In genomic region chr9:106641346-106641745, GRCm38 (mm10) we compare ENCODE assay signal across 24 mouse cellular contexts. TPM values are rescaled to one million over a fixed set of nuclear protein-coding genes. Genes with fewer than 3 reads are reported as not detected.
"Had no signal": no experiment of that assay in that cellular context is flagged by ENCODE, and none has a peak within 500 bp of the region (broad histone marks: within the 10 kb centered on the region; RNA-seq: fewer than 3 reads in every experiment).

No protein-coding gene starts in this region.

- H3K36me3 ChIP-seq: midbrain, embryonic 12.5 days; midbrain, embryonic 15.5 days; neural tube, embryonic 12.5 days; stomach, embryonic 15.5 days had no signal

- H3K4me3 ChIP-seq: midbrain, embryonic 10.5 days; midbrain, embryonic 12.5 days; midbrain, embryonic 15.5 days; neural tube, embryonic 12.5 days; stomach, embryonic 15.5 days had no signal

- DNase-seq: lung, adult 18-20 months; lung, embryonic 14.5 days; lung, postnatal 10 days; lung, postnatal 4 days; right cerebral cortex, postnatal 14 days; thymus, adult 2 months; thymus, postnatal 25 days; thymus, postnatal 4 days had no signal

- H3K27me3 ChIP-seq: midbrain, embryonic 12.5 days; midbrain, embryonic 15.5 days; neural tube, embryonic 12.5 days; stomach, embryonic 15.5 days had no signal

RNA-seq across cellular contexts. Expression of gene Grm2, which starts 14.5 kb away (rescaled TPM):
- total RNA-seq: megakaryocyte, adult 5-6 weeks; megakaryocyte-erythroid progenitor cell, adult 5-6 weeks; monocyte, adult 5-6 weeks; neutrophil, adult 5-6 weeks had no signal
- polyA plus RNA-seq: liver, embryonic 16.5 days; lung, embryonic 14.5 days; lung, embryonic 16.5 days; spleen, adult 2 months; stomach, embryonic 15.5 days; stomach, postnatal 0 days; urinary bladder, adult 2 months had no signal

RNA-seq across cellular contexts. Expression of gene Iqcf6, which starts 15.0 kb away (rescaled TPM):
- total RNA-seq: megakaryocyte, adult 5-6 weeks; megakaryocyte-erythroid progenitor cell, adult 5-6 weeks; midbrain, postnatal 0 days; monocyte, adult 5-6 weeks; neutrophil, adult 5-6 weeks had no signal
- polyA plus RNA-seq: liver, embryonic 16.5 days; lung, embryonic 14.5 days; lung, embryonic 16.5 days; midbrain, embryonic 10.5 days; midbrain, embryonic 12.5 days; midbrain, embryonic 15.5 days; midbrain, postnatal 0 days; neural tube, embryonic 12.5 days; neural tube, embryonic 14.5 days; spleen, adult 2 months; stomach, embryonic 15.5 days; stomach, postnatal 0 days; thymus, adult 2 months; urinary bladder, adult 2 months had no signal
